ENCODE assay signal across 8 mouse cellular contexts in genomic region chr5:135994725-135995687, GRCm38 (mm10). TPM values are rescaled to one million over a fixed set of nuclear protein-coding genes. Genes with fewer than 3 reads are reported as not detected.
DNase-seq lines count a peak whose midpoint lies in the region; ATAC-seq and TF ChIP-seq lines count a peak whose summit lies in the region.

Gene Dtx2 (plus strand): TSS chr5:135994800.

- WGBS in forebrain, postnatal 0 days: 1% methylated on average over 47 of the region's 47 CpGs
- WGBS in lung, embryonic 15.5 days: 1% methylated on average over 47 of the region's 47 CpGs

- peaks cover 4% of the 10 kb centered on the region; the same call in 1 of the 2 replicates for H3K27me3 ChIP-seq in G1E (ENCODE audit: insufficient read depth, low read length)
- no peaks in the 10 kb centered on the region for H3K27me3 ChIP-seq in forebrain, postnatal 0 days (ENCODE audit: insufficient read depth, low read length)
- H3K27me3 ChIP-seq in lung, embryonic 15.5 days: no peaks in the 10 kb centered on the region

- peak within 1 kb of the TSS; percentile 91 for H3K27ac ChIP-seq in forebrain, postnatal 0 days (ENCODE audit: low read depth, low read length)
- peak within 1 kb of the TSS; percentile 82 for H3K27ac ChIP-seq in lung, embryonic 15.5 days

- peak; percentile 88 for DNase-seq in G1E (ENCODE audit: low spot score)
- DNase-seq in cerebellum, adult 18-20 months: peak; percentile 89 to 94
- peak; percentile 96 for DNase-seq in forebrain, postnatal 0 days
- DNase-seq in heart, postnatal 4 days: peak; percentile 93
- DNase-seq in layer of hippocampus, adult 8-10 months (ENCODE audit: low spot score in 2 of 2): peak; percentile 86
- DNase-seq in ovary, adult 18-20 months (ENCODE audit: low spot score): peak; percentile 80
- DNase-seq in thymus, postnatal 0 days (ENCODE audit: low spot score): peak; percentile 94

- H3K4me2 ChIP-seq in forebrain, postnatal 0 days (ENCODE audit: low read depth): peak within 1 kb of the TSS; percentile 65
- H3K4me2 ChIP-seq in lung, embryonic 15.5 days: peak within 1 kb of the TSS; percentile 81

- H3K4me1 ChIP-seq in G1E (ENCODE audit: insufficient read depth, low read depth, low read length): peaks cover 15% of the 10 kb centered on the region
- H3K4me1 ChIP-seq in forebrain, postnatal 0 days (ENCODE audit: insufficient read depth): 0 out of 2 replicates have a peak, but pooled peaks cover 6% of the 10 kb centered on the region
- peaks cover 7% of the 10 kb centered on the region for H3K4me1 ChIP-seq in lung, embryonic 15.5 days

- peaks cover 40% of the 10 kb centered on the region for H3K36me3 ChIP-seq in G1E (replicated peaks)
- peaks cover 29% of the 10 kb centered on the region for H3K36me3 ChIP-seq in forebrain, postnatal 0 days (ENCODE audit: insufficient read depth)
- H3K36me3 ChIP-seq in lung, embryonic 15.5 days: peaks cover 34% of the 10 kb centered on the region

- no peak for TF ChIP-seq CTCF in G1E (IDR thresholded peaks at IDR 0.05; ENCODE audit: low read depth, low read length)
- peak; percentile 50 for TF ChIP-seq CTCF in forebrain, postnatal 0 days (IDR thresholded peaks at IDR 0.05; ENCODE audit: low read depth)

- H3K9me3 ChIP-seq in G1E (replicated peaks): no peaks in the 10 kb centered on the region
- no peaks in the 10 kb centered on the region for H3K9me3 ChIP-seq in forebrain, postnatal 0 days (ENCODE audit: low read length)
- H3K9me3 ChIP-seq in lung, embryonic 15.5 days: no peaks in the 10 kb centered on the region

- ATAC-seq in G1E (ENCODE audit: extremely low read depth, insufficient number of reproducible peaks, low FRiP score, poor library complexity, severe bottlenecking): peak; percentile 77
- ATAC-seq in forebrain, postnatal 0 days: peak; percentile 98
- ATAC-seq in lung, embryonic 15.5 days (ENCODE audit: borderline replicate concordance, extremely low read depth, low FRiP score, low TSS enrichment): peak; percentile 95

- H3K4me3 ChIP-seq in G1E (ENCODE audit: low read depth, low read length): peak within 1 kb of the TSS; percentile 81
- H3K4me3 ChIP-seq in forebrain, postnatal 0 days (ENCODE audit: low read depth, low read length): peak within 1 kb of the TSS; percentile 77
- peak within 1 kb of the TSS; percentile 83 for H3K4me3 ChIP-seq in lung, embryonic 15.5 days

- H3K9ac ChIP-seq in forebrain, postnatal 0 days: peak within 1 kb of the TSS; percentile 81
- H3K9ac ChIP-seq in lung, embryonic 15.5 days: peak within 1 kb of the TSS; percentile 84

RNA-seq across cellular contexts. Expression of gene Dtx2, which starts in this region (rescaled TPM):
- total RNA-seq in G1E (2014; fragmentation: Nextera tagmentation) (18.4 and 25.6 TPM in 2 replicates), G1E (2017) (5.1 and 7.1 TPM in 2 replicates)
- 23.7 and 25.2 TPM in 2 replicates for polyA plus RNA-seq in G1E (2012)
- total RNA-seq in forebrain, postnatal 0 days (2014; rRNA removed): 19.5 and 25.3 TPM in 2 replicates
- 17.6 and 20.0 TPM in 2 replicates for polyA plus RNA-seq in forebrain, postnatal 0 days (2015; fragmentation: Nextera tagmentation; extraction: Ambion mirVana)
- 10 to 100 TPM in 1 of 2 experiments, 1 to 10 TPM in 1; 9.7 to 10.7 TPM for total RNA-seq in heart, postnatal 4 days (2021)
- total RNA-seq in layer of hippocampus, adult 8-10 months (2022): 10 to 100 TPM in 2 of 4 experiments, 1 to 10 TPM in 2; 8.3 to 11.1 (median 9.8) TPM
- 23.8 TPM in 2 replicates for polyA plus RNA-seq in lung, embryonic 15.5 days (2015; fragmentation: Nextera tagmentation; extraction: Ambion mirVana)
- polyA plus RNA-seq in thymus, postnatal 0 days (2015; fragmentation: Nextera tagmentation; extraction: Ambion mirVana): 43.9 and 46.0 TPM in 2 replicates

Comparison
In these comparisons a context has a peak if more than half of its experiments do, and no peak if none do; other contexts are left out.
1. Peak in every context shown above with its lines: DNase-seq, ATAC-seq, H3K4me3 ChIP-seq and H3K27ac ChIP-seq.